Mouse (Mus musculus): Measurements from ENCODE around the gene Eif2d.
A peak's percentile ranks its signal among the peaks of the same experiment; 100 is the strongest.

Gene Eif2d

DNA sequence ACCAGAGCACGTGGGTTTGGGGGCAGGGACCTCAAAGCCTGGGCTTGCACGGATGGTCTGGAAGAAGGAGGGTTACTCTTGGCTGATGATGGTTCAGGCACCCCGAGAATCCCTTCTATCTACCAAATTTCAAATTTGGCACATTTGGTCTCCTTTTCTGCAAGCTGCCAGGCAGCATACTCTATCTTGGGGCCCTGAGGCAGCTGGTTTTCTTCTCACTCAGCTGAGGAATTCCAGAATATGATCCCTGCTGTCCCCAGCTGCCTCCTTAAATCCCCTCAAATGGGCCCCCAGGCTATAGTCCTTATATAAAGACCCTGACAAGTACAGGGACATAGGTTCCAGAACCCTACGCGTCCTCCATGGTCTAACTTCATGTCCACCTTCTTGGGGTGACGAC lies 60.4 kb downstream of the Eif2d start:
- DNase-seq (ENCODE audit: low spot score): no peak

DNA sequence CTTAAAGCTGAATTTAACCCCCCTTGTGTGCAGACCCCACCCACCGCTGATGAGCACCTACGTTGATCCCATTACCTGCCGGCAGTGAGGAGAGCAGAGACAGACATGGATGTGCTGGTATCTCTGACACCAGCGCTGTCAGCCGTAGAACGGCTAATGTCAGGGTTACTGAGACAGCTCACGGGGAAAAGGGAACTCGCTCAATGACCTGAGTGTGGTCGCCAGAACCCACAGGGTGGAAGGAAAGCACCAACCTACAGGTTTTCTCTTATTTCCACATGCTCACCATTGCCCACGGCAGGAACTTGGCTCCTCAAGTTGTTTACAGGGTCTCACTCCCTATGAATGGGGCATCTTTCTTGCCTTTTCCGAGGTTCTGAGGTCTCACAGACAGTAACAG lies 66.0 kb downstream of the Eif2d start:
- no peak for DNase-seq (ENCODE audit: low spot score)

DNA sequence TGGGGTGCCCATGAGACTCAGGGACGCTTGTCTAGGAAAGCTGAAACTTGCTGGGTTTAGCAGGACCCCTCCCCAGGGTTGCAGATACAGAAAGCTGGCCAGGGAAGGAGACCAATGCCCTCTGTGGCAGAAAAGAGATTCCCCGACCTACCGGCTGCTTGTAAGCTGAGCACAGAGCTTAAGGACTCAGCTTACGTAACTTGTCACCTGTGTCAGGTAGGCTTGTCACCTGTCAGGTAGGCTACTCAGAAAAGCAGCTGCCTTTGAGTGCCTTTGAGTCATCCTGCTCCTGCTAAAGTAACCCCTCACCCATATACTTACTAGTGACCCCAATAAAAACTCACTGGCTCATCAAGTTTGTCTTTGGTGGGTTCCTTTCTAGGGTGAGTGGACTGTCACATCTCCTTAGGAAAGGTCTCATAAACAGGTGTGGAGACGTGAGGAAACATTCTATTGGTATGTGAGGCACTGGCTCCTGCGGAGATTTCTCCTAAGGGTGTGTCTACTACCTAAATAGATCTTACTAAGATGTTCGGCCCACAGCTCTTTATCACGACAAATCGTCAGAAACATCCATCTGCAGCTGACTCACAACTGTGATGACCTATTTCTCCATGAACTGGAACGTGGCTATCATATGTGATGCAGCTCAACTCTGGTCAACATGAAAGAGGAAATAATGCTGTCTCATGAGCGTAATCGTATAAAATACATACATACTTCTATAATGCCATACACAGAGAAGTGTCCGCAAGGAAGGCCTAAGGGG lies 69.0 kb downstream of the Eif2d start:
- DNase-seq (ENCODE audit: low spot score): no peak

DNA sequence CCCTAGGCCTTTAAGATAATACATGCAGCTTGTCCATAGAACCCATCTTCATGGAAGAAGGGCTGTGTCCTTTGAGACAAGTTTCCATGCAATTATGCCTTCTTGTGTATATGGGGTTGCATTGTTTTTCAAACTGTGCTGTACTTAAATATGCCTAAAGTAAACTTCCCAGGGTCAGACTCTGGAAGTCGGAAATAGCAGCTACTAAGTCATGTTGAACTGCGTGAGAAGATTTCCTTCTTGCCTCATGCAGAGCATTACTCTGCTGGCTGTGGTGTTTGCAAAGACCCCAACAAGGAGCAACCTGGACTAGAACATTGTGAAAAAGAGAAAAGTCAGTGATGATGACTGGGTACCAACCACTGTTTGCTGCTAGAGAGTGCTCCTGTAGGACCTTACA lies 70.4 kb downstream of the Eif2d start:
- DNase-seq (ENCODE audit: low spot score): no peak

DNA sequence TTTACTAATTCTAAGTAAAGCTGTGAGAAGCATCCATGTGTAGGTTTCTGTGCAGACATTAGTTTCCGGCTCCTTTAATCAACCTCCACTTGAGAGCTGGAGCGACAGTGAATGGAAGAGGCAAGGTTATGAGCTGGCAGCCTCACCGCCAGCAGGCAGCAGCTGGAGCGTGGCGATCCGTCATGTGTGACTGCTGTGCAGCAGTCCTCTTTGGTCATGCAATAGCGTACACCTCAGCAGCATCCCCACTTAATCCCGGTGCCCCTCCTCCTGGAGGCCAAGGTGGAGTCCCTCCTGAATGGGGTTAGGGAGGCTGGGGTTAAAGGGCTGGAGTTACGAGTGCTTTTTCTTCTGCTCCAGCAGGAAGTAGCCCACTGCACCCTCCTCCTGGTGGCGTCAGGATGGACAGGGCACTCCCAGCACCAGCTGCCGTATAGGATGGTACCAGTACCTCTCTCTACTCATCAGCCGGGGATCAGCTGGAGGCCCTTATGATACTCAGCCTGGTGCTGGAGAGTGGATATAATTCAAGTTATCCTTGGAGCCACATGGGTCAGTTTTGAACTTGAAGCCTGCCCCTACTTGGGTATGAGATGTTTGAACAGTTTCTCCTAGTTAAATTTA lies 72.0 kb downstream of the Eif2d start:
- DNase-seq (ENCODE audit: low spot score): no peak

- peak; percentile 35 for DNase-seq (ENCODE audit: low spot score)
Measured at GRCm38 (mm10) chr1:131228225-131228624, 75.2 kb downstream of the Eif2d start.

DNA sequence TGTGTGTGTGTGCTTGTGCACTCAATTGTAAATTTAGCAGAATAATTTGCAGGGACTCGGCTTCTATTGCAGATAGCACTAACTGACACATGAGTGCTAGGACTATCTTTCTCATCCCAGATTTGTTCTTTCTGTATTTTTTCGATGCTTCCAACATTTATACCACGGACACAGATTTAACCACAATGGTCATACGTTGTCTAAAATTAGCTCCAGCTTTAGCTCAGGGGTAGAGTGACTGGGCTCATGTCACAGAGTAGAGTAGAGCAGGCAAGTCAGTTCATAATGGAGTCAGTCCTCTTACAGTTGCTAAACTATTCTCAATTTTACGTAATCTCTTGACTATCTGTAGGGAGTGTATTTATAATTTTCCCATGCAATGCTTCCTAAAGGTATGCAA lies 75.7 kb downstream of the Eif2d start:
- DNase-seq (ENCODE audit: low spot score): no peak

DNA sequence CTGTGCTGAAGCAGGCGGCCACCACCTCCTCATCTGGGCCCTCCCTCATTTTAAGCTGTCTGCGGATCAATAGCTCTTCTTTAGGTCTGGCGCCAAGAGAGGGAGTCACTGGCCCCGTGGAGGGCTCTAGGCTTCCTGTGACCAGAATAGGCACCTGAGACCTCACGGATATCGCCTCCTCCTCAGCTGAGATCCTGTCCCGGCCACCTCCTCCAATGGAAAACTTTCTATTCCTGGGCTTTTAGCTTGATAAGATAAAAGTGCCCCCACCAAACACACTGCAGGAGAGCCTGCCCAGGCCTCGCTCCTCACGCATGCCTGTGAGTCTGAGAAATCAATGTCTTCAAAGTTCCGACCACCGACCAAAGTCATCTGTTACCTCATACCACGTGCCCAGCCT lies 80.5 kb downstream of the Eif2d start:
- DNase-seq (ENCODE audit: low spot score): no peak

GRCm38 (mm10) chr1:131236077-131236476 lies 83.1 kb downstream of the Eif2d start:
- DNase-seq (ENCODE audit: low spot score): no peak
